Comparison of ENCODE assay signal across 8 mouse cellular contexts in genomic region chr10:118820901-118821300, GRCm38 (mm10). TPM values are rescaled to one million over a fixed set of nuclear protein-coding genes. Genes with fewer than 3 reads are reported as not detected.
DNase-seq lines count a peak whose midpoint lies in the region; ATAC-seq lines count a peak whose summit lies in the region.

No protein-coding gene starts in this region.

- H3K36me3 ChIP-seq in midbrain, embryonic 13.5 days: no peaks in the 10 kb centered on the region
- no peaks in the 10 kb centered on the region for H3K36me3 ChIP-seq in stomach, embryonic 15.5 days
- no peaks in the 10 kb centered on the region for H3K36me3 ChIP-seq in liver, embryonic 12.5 days

- ATAC-seq in midbrain, embryonic 13.5 days: peak; percentile 93
- ATAC-seq in stomach, embryonic 15.5 days (ENCODE audit: insufficient read depth, low FRiP score, low read depth): peak; percentile 78; the same call in 1 of the 2 replicates
- ATAC-seq in liver, embryonic 12.5 days: no peak
- ATAC-seq in CD4-positive, CD25-positive, alpha-beta regulatory T cell, adult 4 months: no peak

- H3K9ac ChIP-seq in midbrain, embryonic 13.5 days (replicated peaks): no peak overlapping the region
- no peak overlapping the region for H3K9ac ChIP-seq in stomach, embryonic 15.5 days
- H3K9ac ChIP-seq in liver, embryonic 12.5 days: no peak overlapping the region

- DNase-seq in layer of hippocampus, adult 11-12 months (ENCODE audit: low spot score): peak; percentile 58
- no peak for DNase-seq in layer of hippocampus, adult 9-10 months (ENCODE audit: low spot score)
- DNase-seq in gastrocnemius, postnatal 25 days: peak; percentile 48
- peak; percentile 17 for DNase-seq in left cerebral cortex, adult 11 months (ENCODE audit: low spot score)

- no peak overlapping the region for H3K27ac ChIP-seq in midbrain, embryonic 13.5 days
- H3K27ac ChIP-seq in stomach, embryonic 15.5 days: peak overlapping the region; percentile 48; the same call in 1 of the 2 replicates
- H3K27ac ChIP-seq in liver, embryonic 12.5 days: no peak overlapping the region

- WGBS in midbrain, embryonic 13.5 days: 43% methylated on average over 7 of the region's 7 CpGs
- WGBS in stomach, embryonic 15.5 days: 29% methylated on average over 7 of the region's 7 CpGs
- WGBS in liver, embryonic 12.5 days (ENCODE audit: insufficient replicate concordance): 61% methylated on average over 7 of the region's 7 CpGs

- H3K4me1 ChIP-seq in midbrain, embryonic 13.5 days (replicated peaks): peaks cover 5% of the 10 kb centered on the region; the same call in 1 of the 2 replicates
- H3K4me1 ChIP-seq in stomach, embryonic 15.5 days: peaks cover 4% of the 10 kb centered on the region; the same call in 1 of the 2 replicates
- no peaks in the 10 kb centered on the region for H3K4me1 ChIP-seq in liver, embryonic 12.5 days

- no peaks in the 10 kb centered on the region for H3K9me3 ChIP-seq in midbrain, embryonic 13.5 days
- H3K9me3 ChIP-seq in stomach, embryonic 15.5 days: no peaks in the 10 kb centered on the region
- no peaks in the 10 kb centered on the region for H3K9me3 ChIP-seq in liver, embryonic 12.5 days (replicated peaks)

- no peak overlapping the region for H3K4me3 ChIP-seq in midbrain, embryonic 13.5 days (replicated peaks)
- no peak overlapping the region for H3K4me3 ChIP-seq in stomach, embryonic 15.5 days (replicated peaks)
- H3K4me3 ChIP-seq in liver, embryonic 12.5 days: no peak overlapping the region

- H3K4me2 ChIP-seq in midbrain, embryonic 13.5 days (replicated peaks): no peak overlapping the region
- H3K4me2 ChIP-seq in stomach, embryonic 15.5 days: peak overlapping the region; percentile 19; the same call in 1 of the 2 replicates
- H3K4me2 ChIP-seq in liver, embryonic 12.5 days: no peak overlapping the region

- no peaks in the 10 kb centered on the region for H3K27me3 ChIP-seq in midbrain, embryonic 13.5 days
- no peaks in the 10 kb centered on the region for H3K27me3 ChIP-seq in stomach, embryonic 15.5 days (replicated peaks)
- H3K27me3 ChIP-seq in liver, embryonic 12.5 days (replicated peaks): no peaks in the 10 kb centered on the region

RNA-seq across cellular contexts. Expression of gene Dyrk2, which starts 49.1 kb away (rescaled TPM):
- total RNA-seq in gastrocnemius, postnatal 25 days (2021): 10 to 100 TPM; 31.8 to 83.3 TPM
- polyA plus RNA-seq in midbrain, embryonic 13.5 days (2015; fragmentation: Nextera tagmentation; extraction: Ambion mirVana): 11.0 and 12.0 TPM in 2 replicates
- 9.7 and 9.8 TPM in 2 replicates for polyA plus RNA-seq in stomach, embryonic 15.5 days (2015; fragmentation: Nextera tagmentation; extraction: Ambion mirVana)
- polyA plus RNA-seq in liver, embryonic 12.5 days (2016; fragmentation: Nextera tagmentation; extraction: Ambion mirVana): 2.9 and 3.5 TPM in 2 replicates
- polyA plus RNA-seq in CD4-positive, CD25-positive, alpha-beta regulatory T cell, adult 4 months (2017; shearing (Covaris generic)): 10 to 100 TPM in 1 of 2 experiments, 1 to 10 TPM in 1; 9.5 to 14.2 TPM

Comparison
In these comparisons a context has a peak if more than half of its experiments do, and no peak if none do; other contexts are left out.
1. ATAC-seq: peak in midbrain, embryonic 13.5 days (single experiment) and stomach, embryonic 15.5 days (single experiment); none in liver, embryonic 12.5 days (single experiment) and CD4-positive, CD25-positive, alpha-beta regulatory T cell, adult 4 months (single experiment).